Mouse (Mus musculus): ENCODE results near the gene Rad51d.
"Not testable (repeated sequence)": the region's sequence is repeated elsewhere in the genome, so short reads cannot be mapped to it uniquely, and the experiment has no call there.

Gene Rad51d

DNA sequence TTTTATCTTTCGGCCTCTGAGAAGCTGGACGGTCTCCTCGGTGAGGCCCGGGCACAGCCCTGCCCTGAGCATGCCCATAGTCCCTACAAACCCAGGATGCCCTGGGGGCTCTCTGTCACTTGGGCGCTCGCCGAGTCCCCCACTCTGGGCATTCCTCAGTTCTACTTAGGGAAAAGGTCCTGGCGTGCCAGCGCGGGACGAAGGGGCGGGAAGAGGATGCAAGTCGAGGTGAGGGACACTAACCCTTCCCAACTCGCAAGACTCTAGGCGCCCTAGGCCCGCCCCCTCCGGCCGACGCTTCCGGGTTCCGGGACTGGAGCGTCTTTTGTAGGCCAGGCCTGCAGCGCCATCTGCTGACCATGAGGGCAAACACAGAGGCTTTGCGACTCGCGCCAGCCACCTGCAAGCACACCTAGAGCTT is at the start of gene Rad51d:
TSS of gene Rad51d (minus strand) at position 273 of the 421 bp plus-strand sequence.
- peak; percentile 90 to 93 for DNase-seq (ENCODE audit: low read depth in 2 of 2, low spot score in 2 of 2)

DNA sequence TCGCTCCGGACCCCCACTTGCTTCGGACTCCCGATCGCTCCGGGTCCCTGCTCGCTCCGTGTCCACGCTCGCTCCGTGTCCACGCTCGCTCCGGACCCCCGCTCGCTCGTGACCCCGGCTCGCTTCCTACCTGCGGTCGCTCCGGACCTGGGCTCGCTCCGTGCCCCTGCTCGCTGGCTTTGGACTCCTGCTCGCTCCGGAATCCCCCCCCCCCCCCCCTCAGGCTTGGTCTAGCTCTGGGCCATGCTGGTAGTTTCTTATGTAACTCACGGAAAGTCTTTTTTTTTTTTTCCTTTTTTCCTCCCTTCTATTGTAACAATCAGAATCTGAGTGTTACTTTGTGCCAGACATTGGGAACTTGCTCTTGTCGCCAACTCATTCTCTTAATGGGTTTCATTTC is 42.8 kb upstream of the Rad51d start:
- DNase-seq (ENCODE audit: low read depth in 2 of 2, low spot score in 2 of 2): no peak

DNA sequence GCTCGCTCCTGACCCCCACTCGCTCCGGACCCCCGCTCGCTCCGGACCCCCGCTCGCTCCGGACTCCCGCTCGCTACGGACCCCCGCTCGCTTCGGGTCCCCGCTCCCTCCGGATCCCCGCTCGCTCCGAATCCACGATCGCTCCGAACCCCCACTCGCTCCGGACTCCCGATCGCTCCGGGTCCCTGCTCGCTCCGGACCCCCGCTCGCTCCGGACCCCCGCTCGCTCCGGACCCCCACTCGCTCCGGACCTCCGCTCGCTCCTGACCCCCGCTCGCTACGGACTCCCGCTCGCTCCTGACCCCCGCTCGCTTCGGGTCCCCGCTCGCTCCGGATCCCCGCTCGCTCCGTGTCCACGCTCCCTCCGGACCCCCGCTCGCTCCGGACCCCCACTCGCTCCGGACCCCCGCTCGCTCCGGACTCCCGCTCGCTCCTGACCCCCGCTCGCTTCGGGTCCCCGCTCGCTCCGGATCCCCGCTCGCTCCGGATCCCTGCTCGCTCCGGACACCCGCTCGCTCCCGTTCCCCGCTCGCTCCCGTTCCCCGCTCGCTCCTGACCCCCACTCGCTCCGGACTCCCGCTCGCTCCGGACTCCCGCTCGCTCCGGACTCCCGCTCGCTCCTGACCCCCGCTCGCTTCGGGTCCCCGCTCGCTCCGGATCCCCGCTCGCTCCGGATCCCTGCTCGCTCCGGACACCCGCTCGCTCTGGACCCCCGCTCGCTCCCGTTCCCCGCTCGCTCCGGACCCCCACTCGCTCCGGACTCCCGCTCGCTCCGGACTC is 41.4 kb upstream of the Rad51d start:
- not testable (repeated sequence) for DNase-seq (ENCODE audit: low read depth in 2 of 2, low spot score in 2 of 2)

DNA sequence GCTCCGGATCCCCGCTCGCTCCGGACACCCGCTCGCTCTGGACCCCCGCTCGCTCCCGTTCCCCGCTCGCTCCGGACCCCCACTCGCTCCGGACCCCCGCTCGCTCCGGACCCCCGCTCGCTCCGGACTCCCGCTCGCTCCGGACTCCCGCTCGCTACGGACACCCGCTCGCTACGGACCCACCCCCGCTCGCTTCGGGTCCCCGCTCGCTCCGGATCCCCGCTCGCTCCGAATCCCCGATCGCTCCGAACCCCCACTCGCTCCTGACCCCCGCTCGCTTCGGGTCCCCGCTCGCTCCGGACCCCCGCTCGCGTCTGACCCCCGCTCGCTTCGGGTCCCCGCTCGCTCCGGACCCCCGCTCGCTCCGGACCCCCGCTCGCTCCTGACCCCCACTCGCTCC is 40.7 kb upstream of the Rad51d start:
- not testable (repeated sequence) for DNase-seq (ENCODE audit: low read depth in 2 of 2, low spot score in 2 of 2)

- not testable (repeated sequence) for DNase-seq (ENCODE audit: low read depth in 2 of 2, low spot score in 2 of 2)
These were observed 40.1 kb upstream of the Rad51d start for GRCm38 (mm10) chr11:82930391-82930955.

- DNase-seq (ENCODE audit: low read depth in 2 of 2, low spot score in 2 of 2): no peak
These were observed 39.2 kb upstream of the Rad51d start for GRCm38 (mm10) chr11:82929633-82929950.

GRCm38 (mm10) chr11:82928897-82929632 is 38.7 kb upstream of the Rad51d start:
- no peak for DNase-seq (ENCODE audit: low read depth in 2 of 2, low spot score in 2 of 2)

DNA sequence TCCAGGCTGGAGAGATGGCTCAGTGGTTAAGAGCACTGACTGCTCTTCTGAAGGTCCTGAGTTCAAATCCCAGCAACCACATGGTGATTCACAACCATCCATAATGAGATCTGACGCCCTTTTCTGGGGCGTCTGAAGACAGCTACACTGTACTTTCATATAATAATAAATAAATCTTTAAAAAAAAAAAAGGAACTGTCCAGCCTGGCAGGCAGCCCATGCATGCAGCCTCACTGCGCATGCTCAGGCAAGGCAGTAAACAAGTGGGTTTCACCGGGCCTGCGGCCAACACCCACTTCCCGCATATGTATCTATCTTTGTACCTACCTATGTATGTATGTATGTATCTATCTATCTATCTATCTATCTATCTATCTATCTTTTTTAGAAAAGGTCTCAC is 33.5 kb upstream of the Rad51d start:
- DNase-seq (ENCODE audit: low read depth in 2 of 2, low spot score in 2 of 2): not testable (repeated sequence)

- DNase-seq (ENCODE audit: low read depth in 2 of 2, low spot score in 2 of 2): no peak
These were observed 31.3 kb upstream of the Rad51d start for GRCm38 (mm10) chr11:82921691-82922090.

- no peak for DNase-seq (ENCODE audit: low read depth in 2 of 2, low spot score in 2 of 2)
These were observed 30.4 kb upstream of the Rad51d start for GRCm38 (mm10) chr11:82920768-82921167.

DNA sequence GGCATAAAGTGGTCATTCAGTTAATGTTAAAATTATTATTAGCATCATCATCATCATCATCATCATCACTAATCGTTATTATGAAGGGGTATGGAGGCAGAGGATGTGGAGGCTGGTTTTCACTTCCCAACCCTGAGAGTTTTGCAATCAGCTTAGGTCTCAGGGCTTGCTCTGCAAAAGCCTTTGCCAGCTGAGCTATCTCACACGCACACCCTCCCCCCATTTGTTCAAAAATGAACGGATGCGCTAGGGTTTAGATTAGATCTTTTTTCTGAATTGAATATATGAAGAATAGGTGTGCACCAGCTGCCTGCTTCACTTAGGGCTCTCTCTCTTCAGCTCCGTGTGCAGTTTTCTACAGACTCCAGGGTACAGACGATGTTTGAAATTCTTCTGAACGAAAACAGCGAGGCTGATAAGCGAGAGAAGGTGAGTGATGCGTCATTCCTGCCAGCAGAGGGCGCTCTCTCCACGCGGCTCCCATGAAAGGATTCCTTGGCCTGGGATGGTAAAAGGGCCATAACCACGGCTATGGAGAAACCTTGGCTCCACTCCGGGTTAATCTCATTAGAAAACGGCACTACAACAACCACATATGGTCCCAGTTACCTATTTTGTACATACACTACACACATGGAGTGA is 24.4 kb upstream of the Rad51d start:
- DNase-seq (ENCODE audit: low read depth in 2 of 2, low spot score in 2 of 2): peak; percentile 67 to 69

- DNase-seq (ENCODE audit: low read depth in 2 of 2, low spot score in 2 of 2): no peak
These were observed 20.4 kb upstream of the Rad51d start for GRCm38 (mm10) chr11:82910679-82911389.

- DNase-seq (ENCODE audit: low read depth in 2 of 2, low spot score in 2 of 2): no peak
These were observed 19.8 kb upstream of the Rad51d start, which contains the start of gene Unc45b for GRCm38 (mm10) chr11:82910250-82910649. Unc45b (plus strand) TSS chr11:82910550.

DNA sequence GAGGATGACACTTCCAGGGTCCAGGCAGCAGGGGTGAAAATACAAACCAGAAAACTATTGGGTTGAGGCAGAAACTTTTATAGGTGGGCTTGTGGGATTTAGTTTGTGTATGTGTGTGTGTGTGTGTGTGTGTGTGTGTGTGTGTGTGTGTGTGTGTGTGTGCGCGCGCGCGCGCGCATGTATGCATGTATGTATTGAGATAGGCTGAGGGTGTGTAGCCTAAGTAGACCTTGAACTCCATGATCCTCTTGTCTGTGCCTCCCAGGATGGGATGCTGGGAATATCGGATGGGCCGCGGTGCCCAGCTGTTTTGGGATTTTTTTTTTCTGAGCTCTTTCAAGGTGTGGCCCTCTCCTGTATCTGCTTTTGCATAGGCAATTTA is 18.2 kb upstream of the Rad51d start:
- no peak for DNase-seq (ENCODE audit: low read depth in 2 of 2, low spot score in 2 of 2)

- peak; percentile 95 to 98 for DNase-seq (ENCODE audit: low read depth in 2 of 2, low spot score in 2 of 2)
These were observed 17.5 kb upstream of the Rad51d start, which contains the start of gene Nle1 for GRCm38 (mm10) chr11:82907651-82908607. Nle1 (minus strand) TSS chr11:82908411.

- DNase-seq (ENCODE audit: low read depth in 2 of 2, low spot score in 2 of 2): no peak
These were observed 15.4 kb upstream of the Rad51d start for GRCm38 (mm10) chr11:82905816-82906215.

DNA sequence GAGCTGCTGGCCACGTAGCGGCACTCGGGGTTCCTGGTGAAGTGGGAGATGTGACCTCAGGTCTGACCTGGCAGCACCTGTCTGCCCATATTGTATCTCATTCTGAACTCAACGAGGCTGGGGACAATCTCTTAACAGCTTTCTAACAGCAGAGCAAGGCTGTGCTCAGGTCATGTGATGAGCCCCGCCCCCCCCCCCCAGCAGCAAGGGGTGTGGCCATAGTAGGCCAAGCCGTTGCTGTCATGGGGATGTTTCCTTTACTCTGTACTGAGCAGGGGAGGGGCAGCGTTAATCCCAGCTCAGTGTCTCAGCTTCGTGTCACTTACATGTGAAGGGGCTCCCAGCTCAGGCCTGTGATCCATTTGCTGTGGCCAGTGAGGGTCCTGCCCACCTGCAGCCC is 14.5 kb upstream of the Rad51d start:
- DNase-seq (ENCODE audit: low read depth in 2 of 2, low spot score in 2 of 2): no peak

GRCm38 (mm10) chr11:82901606-82902310 is 11.3 kb upstream of the Rad51d start:
- DNase-seq (ENCODE audit: low read depth in 2 of 2, low spot score in 2 of 2): no peak

GRCm38 (mm10) chr11:82899720-82900119 is 9.3 kb upstream of the Rad51d start:
- DNase-seq (ENCODE audit: low read depth in 2 of 2, low spot score in 2 of 2): no peak
